ENCODE assay signal across 28 mouse cellular contexts in genomic region chr9:116814495-116815094, GRCm38 (mm10).
A peak's percentile ranks its signal among the peaks of the same experiment; 100 is the strongest.
DNase-seq lines count a peak whose midpoint lies in the region; ATAC-seq lines count a peak whose summit lies in the region.
"Had no signal": no experiment of that assay in that cellular context is flagged by ENCODE, and none has a peak within 500 bp of the region (broad histone marks: within the 10 kb centered on the region; RNA-seq: fewer than 3 reads in every experiment).

No protein-coding gene starts in this region.

- no peak overlapping the region for H3K27ac ChIP-seq in heart, embryonic 10.5 days
- no peak overlapping the region for H3K27ac ChIP-seq in midbrain, embryonic 11.5 days (ENCODE audit: low read depth, low read length)
- no peak overlapping the region for H3K27ac ChIP-seq in midbrain, embryonic 10.5 days (replicated peaks)
- peak overlapping the region; percentile 80 for H3K27ac ChIP-seq in limb, embryonic 12.5 days
- H3K27ac ChIP-seq in midbrain, embryonic 14.5 days (replicated peaks; ENCODE audit: low read depth, low read length) = no peak overlapping the region
- H3K27ac ChIP-seq: gastrocnemius, adult 2 months; heart, adult 2 months; heart, embryonic 13.5 days; kidney, embryonic 15.5 days; layer of hippocampus, adult 2 months; liver, embryonic 13.5 days; midbrain, embryonic 12.5 days had no signal

- ATAC-seq in midbrain, embryonic 11.5 days (ENCODE audit: low FRiP score) = no peak
- ATAC-seq in limb, embryonic 12.5 days (ENCODE audit: insufficient number of reproducible peaks, insufficient read depth, low FRiP score, low TSS enrichment, low read depth) = peak; percentile 88; the same call in 1 of the 2 replicates
- no peak for ATAC-seq in midbrain, embryonic 14.5 days (ENCODE audit: low FRiP score, low TSS enrichment)
- ATAC-seq: forebrain, embryonic 14.5 days; Patski had no signal

- no peak overlapping the region for H3K4me2 ChIP-seq in midbrain, embryonic 11.5 days
- H3K4me2 ChIP-seq in limb, embryonic 12.5 days = peak overlapping the region; percentile 3; the same call in 1 of the 2 replicates
- H3K4me2 ChIP-seq in midbrain, embryonic 14.5 days (ENCODE audit: low read length) = no peak overlapping the region
- H3K4me2 ChIP-seq: heart, embryonic 13.5 days; kidney, embryonic 15.5 days; liver, embryonic 13.5 days; midbrain, embryonic 12.5 days; neural tube, embryonic 13.5 days had no signal

- no peaks in the 10 kb centered on the region for H3K27me3 ChIP-seq in heart, embryonic 10.5 days (ENCODE audit: insufficient read depth, poor library complexity, severe bottlenecking)
- no peaks in the 10 kb centered on the region for H3K27me3 ChIP-seq in midbrain, embryonic 11.5 days (ENCODE audit: control insufficient read depth, insufficient read depth, low read length)
- H3K27me3 ChIP-seq in midbrain, embryonic 10.5 days (ENCODE audit: low read depth, poor library complexity, severe bottlenecking) = no peaks in the 10 kb centered on the region
- no peaks in the 10 kb centered on the region for H3K27me3 ChIP-seq in limb, embryonic 12.5 days
- H3K27me3 ChIP-seq in midbrain, embryonic 14.5 days (ENCODE audit: control insufficient read depth, insufficient read depth, low read length) = no peaks in the 10 kb centered on the region
- H3K27me3 ChIP-seq: heart, embryonic 13.5 days; kidney, embryonic 15.5 days; liver, embryonic 13.5 days; neural tube, embryonic 13.5 days; Patski had no signal

- DNase-seq in heart, adult 11 months = peak; percentile 85
- DNase-seq in heart, embryonic 10.5 days (ENCODE audit: low spot score) = no peak
- DNase-seq in midbrain, embryonic 11.5 days (ENCODE audit: low spot score, missing footprints) = peak; percentile 64
- no peak for DNase-seq in midbrain, embryonic 10.5 days (ENCODE audit: low spot score)
- DNase-seq in thymus, postnatal 10 days (ENCODE audit: low spot score in 2 of 2) = no peak
- no peak for DNase-seq in frontal cortex, postnatal 14 days (ENCODE audit: low spot score in 2 of 2)
- DNase-seq in midbrain, embryonic 14.5 days = no peak
- DNase-seq: adrenal gland, postnatal 10 days; cerebellum, adult 9-10 months; cerebellum, postnatal 36 days; gastrocnemius, adult 2 months; gastrocnemius, postnatal 36 days; heart, adult 2 months; heart, postnatal 10 days; kidney, adult 11 months; kidney, postnatal 36 days; left cerebral cortex, postnatal 4 days; liver, embryonic 13.5 days; lung, adult 18-20 months; lung, postnatal 14 days had no signal

- WGBS in heart, embryonic 10.5 days = 83% methylated on average over 10 of the region's 10 CpGs
- 82% methylated on average over 10 of the region's 10 CpGs for WGBS in midbrain, embryonic 11.5 days
- WGBS in midbrain, embryonic 10.5 days = 83% methylated on average over 10 of the region's 10 CpGs
- WGBS in limb, embryonic 12.5 days = 6% methylated on average over 10 of the region's 10 CpGs
- WGBS in midbrain, embryonic 14.5 days = 75% methylated on average over 10 of the region's 10 CpGs

- peaks cover 7% of the 10 kb centered on the region; the same call in 1 of the 2 replicates for H3K4me1 ChIP-seq in heart, embryonic 10.5 days
- H3K4me1 ChIP-seq in midbrain, embryonic 11.5 days (ENCODE audit: control insufficient read depth, insufficient read depth, low read length) = no peaks in the 10 kb centered on the region
- H3K4me1 ChIP-seq in midbrain, embryonic 10.5 days = no peaks in the 10 kb centered on the region; the same call in 1 of the 2 replicates
- H3K4me1 ChIP-seq in limb, embryonic 12.5 days (replicated peaks) = peaks cover 33% of the 10 kb centered on the region
- 0 out of 2 replicates have a peak, but pooled peaks cover 4% of the 10 kb centered on the region for H3K4me1 ChIP-seq in midbrain, embryonic 14.5 days (ENCODE audit: control insufficient read depth, insufficient read depth, low read length)
- H3K4me1 ChIP-seq: midbrain, embryonic 12.5 days had no signal

- no peak overlapping the region for H3K9ac ChIP-seq in midbrain, embryonic 11.5 days (ENCODE audit: low read length)
- H3K9ac ChIP-seq in limb, embryonic 12.5 days (replicated peaks) = no peak overlapping the region
- H3K9ac ChIP-seq in midbrain, embryonic 14.5 days (replicated peaks; ENCODE audit: low read length) = no peak overlapping the region
- H3K9ac ChIP-seq: heart, embryonic 13.5 days; kidney, embryonic 15.5 days; liver, embryonic 13.5 days; midbrain, embryonic 12.5 days; neural tube, embryonic 13.5 days had no signal

- no peaks in the 10 kb centered on the region for H3K9me3 ChIP-seq in heart, embryonic 10.5 days
- no peaks in the 10 kb centered on the region for H3K9me3 ChIP-seq in midbrain, embryonic 11.5 days (ENCODE audit: control insufficient read depth, low read length)
- no peaks in the 10 kb centered on the region for H3K9me3 ChIP-seq in midbrain, embryonic 10.5 days (replicated peaks)
- no peaks in the 10 kb centered on the region for H3K9me3 ChIP-seq in limb, embryonic 12.5 days
- H3K9me3 ChIP-seq in midbrain, embryonic 14.5 days (ENCODE audit: control insufficient read depth, low read length) = no peaks in the 10 kb centered on the region
- H3K9me3 ChIP-seq: heart, embryonic 13.5 days; kidney, embryonic 15.5 days; liver, embryonic 13.5 days; midbrain, embryonic 12.5 days; neural tube, embryonic 13.5 days had no signal

- no peak overlapping the region for H3K4me3 ChIP-seq in heart, embryonic 10.5 days
- H3K4me3 ChIP-seq in midbrain, embryonic 11.5 days (ENCODE audit: low read depth, low read length) = no peak overlapping the region
- no peak overlapping the region for H3K4me3 ChIP-seq in midbrain, embryonic 10.5 days
- no peak overlapping the region for H3K4me3 ChIP-seq in limb, embryonic 12.5 days (replicated peaks)
- H3K4me3 ChIP-seq in midbrain, embryonic 14.5 days (replicated peaks; ENCODE audit: low read depth, low read length) = no peak overlapping the region
- H3K4me3 ChIP-seq: gastrocnemius, adult 2 months; heart, adult 2 months; heart, embryonic 13.5 days; kidney, embryonic 15.5 days; layer of hippocampus, adult 2 months; liver, embryonic 13.5 days; midbrain, embryonic 12.5 days; neural tube, embryonic 13.5 days had no signal

- H3K36me3 ChIP-seq in heart, embryonic 10.5 days = peaks cover 6% of the 10 kb centered on the region; the same call in 1 of the 2 replicates
- H3K36me3 ChIP-seq in midbrain, embryonic 11.5 days (ENCODE audit: control insufficient read depth, insufficient read depth, low read length) = no peaks in the 10 kb centered on the region
- H3K36me3 ChIP-seq in midbrain, embryonic 10.5 days = no peaks in the 10 kb centered on the region
- no peaks in the 10 kb centered on the region for H3K36me3 ChIP-seq in limb, embryonic 12.5 days
- H3K36me3 ChIP-seq in midbrain, embryonic 14.5 days (ENCODE audit: control insufficient read depth, insufficient read depth, low read length) = no peaks in the 10 kb centered on the region
- H3K36me3 ChIP-seq: liver, embryonic 13.5 days; midbrain, embryonic 12.5 days; neural tube, embryonic 13.5 days had no signal

Comparison
In these comparisons a context has a peak if more than half of its experiments do, and no peak if none do; other contexts are left out.
1. DNase-seq: peak in heart, adult 11 months (single experiment) and midbrain, embryonic 11.5 days (single experiment); none in heart, embryonic 10.5 days (single experiment), midbrain, embryonic 10.5 days (single experiment), thymus, postnatal 10 days (0 of 2), frontal cortex, postnatal 14 days (0 of 2) and midbrain, embryonic 14.5 days (single experiment).